Mouse (Mus musculus) embryonic facial prominence, embryonic 15.5 days (tissue): ENCODE measurements around the gene Plac8. TPM values are rescaled to one million over a fixed set of nuclear protein-coding genes. Genes with fewer than 3 reads are reported as not detected.

Experiments used
- ATAC-seq: fragments of 200-750 bp; cut with Nextera tagmentation; 2 replicates; pipeline ENCODE4 v1.8.0; 2017; ENCODE audit warnings: low read depth, moderate TSS enrichment; ENCODE audit not compliant: insufficient number of reproducible peaks, low FRiP score, low TSS enrichment
- H3K27ac ChIP-seq: fragments of 300-500 bp; sonication (generic); replicated peaks from 2 replicates; pipeline ENCODE4 v1.5.1; 2015; ENCODE audit warnings: mild to moderate bottlenecking, inconsistent platforms
- H3K27me3 ChIP-seq: fragments of 300-500 bp; sonication (generic); 2 replicates; pipeline ENCODE4 v1.6.1; 2015; ENCODE audit warnings: inconsistent platforms
- H3K36me3 ChIP-seq: fragments of 300-500 bp; sonication (generic); 2 replicates; pipeline ENCODE4 v1.6.1; 2015; ENCODE audit warnings: mild to moderate bottlenecking, inconsistent platforms
- H3K4me1 ChIP-seq: fragments of 300-500 bp; sonication (generic); 2 replicates; pipeline ENCODE4 v1.6.1; 2015; ENCODE audit warnings: inconsistent platforms
- H3K4me2 ChIP-seq: fragments of 300-500 bp; sonication (generic); replicated peaks from 2 replicates; pipeline ENCODE4 v1.6.1; 2015; ENCODE audit warnings: mild to moderate bottlenecking, inconsistent platforms
- H3K4me3 ChIP-seq: fragments of 300-500 bp; sonication (generic); replicated peaks from 2 replicates; pipeline ENCODE4 v1.5.1; 2015; ENCODE audit warnings: mild to moderate bottlenecking, inconsistent platforms
- H3K9ac ChIP-seq: fragments of 300-500 bp; sonication (generic); 2 replicates; pipeline ENCODE4 v1.6.1; 2015; ENCODE audit warnings: inconsistent platforms
- H3K9me3 ChIP-seq: fragments of 300-500 bp; sonication (generic); replicated peaks from 2 replicates; pipeline ENCODE4 v1.6.1; 2016; ENCODE audit warnings: inconsistent platforms
- WGBS: fragments of 180-500 bp; shearing (Covaris S2); methylation state at CpG from one replicate; pipeline ENCODE4 v1.1.7; 2015; 5-methylcytosine and 5-hydroxymethylcytosine counted together
- polyA plus RNA-seq: library from polyadenylated mRNA; unstranded; fragments of >200 nt; fragmentation: Nextera tagmentation; extraction: Ambion mirVana; gene quantifications from 2 replicates; pipeline ENCODE4 v1.2.1, GENCODE M21; 2015

The Plac8 gene
- polyA plus RNA-seq, 1 experiment from 2014 or later, result 9.8 TPM

DNA sequence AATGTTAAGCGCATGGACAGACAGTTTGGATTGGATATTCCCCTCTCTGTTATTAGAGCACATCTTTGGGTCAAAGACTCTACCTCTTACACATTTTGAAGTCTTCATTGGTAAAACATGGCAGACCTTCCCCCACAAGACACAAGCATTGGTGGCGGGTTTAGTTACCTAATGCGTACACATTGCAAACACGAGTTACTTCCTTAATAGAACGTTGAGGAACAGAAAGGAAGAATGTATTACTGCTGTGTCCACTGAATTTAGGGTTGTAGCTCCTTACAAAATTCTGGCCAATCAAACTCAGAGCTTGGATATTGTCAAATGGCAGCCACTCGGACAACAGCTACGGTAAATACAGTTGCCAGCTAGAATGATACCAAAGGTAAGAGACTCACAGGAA lies 12.7 kb downstream of the Plac8 start:
- Histone ChIP-seq H3K9ac (no peak overlapping the region), H3K27ac (no peak overlapping the region), H3K9me3 (no peaks in the 10 kb centered on the region), H3K4me1 (no peaks in the 10 kb centered on the region), H3K4me3 (no peak overlapping the region), H3K4me2 (no peak overlapping the region), H3K36me3 (no peaks in the 10 kb centered on the region), H3K27me3 (no peaks in the 10 kb centered on the region)
- no peak for ATAC-seq
- 92% methylated on average over 7 of the region's 7 CpGs for WGBS

DNA sequence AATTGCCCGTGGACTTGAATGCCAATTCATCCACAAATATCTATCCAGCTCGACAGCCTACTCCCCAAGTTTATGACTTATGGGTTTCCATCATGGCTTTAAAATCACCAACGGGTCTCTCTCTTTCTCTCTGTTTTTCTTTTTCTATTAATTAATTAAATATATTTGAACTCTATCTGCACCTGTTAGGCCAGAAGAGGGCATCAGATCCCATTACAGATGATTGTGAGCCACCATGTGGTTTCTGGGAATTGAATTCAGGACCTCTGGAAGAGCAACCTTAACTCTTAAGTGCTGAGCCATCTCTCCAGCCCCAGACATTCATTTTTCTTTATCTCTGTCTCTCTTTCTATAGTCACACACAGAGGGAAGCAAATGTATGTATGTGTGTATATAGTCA lies 13.3 kb downstream of the Plac8 start:
- H3K9ac ChIP-seq, result no peak overlapping the region
- H3K4me2 ChIP-seq, result no peak overlapping the region
- no peaks in the 10 kb centered on the region for H3K36me3 ChIP-seq
- H3K4me1 ChIP-seq, result no peaks in the 10 kb centered on the region
- H3K27ac ChIP-seq, result no peak overlapping the region
- no peaks in the 10 kb centered on the region for H3K27me3 ChIP-seq
- WGBS, result 86% methylated on average over 3 of the region's 3 CpGs
- ATAC-seq, result no peak
- no peaks in the 10 kb centered on the region for H3K9me3 ChIP-seq
- no peak overlapping the region for H3K4me3 ChIP-seq

DNA sequence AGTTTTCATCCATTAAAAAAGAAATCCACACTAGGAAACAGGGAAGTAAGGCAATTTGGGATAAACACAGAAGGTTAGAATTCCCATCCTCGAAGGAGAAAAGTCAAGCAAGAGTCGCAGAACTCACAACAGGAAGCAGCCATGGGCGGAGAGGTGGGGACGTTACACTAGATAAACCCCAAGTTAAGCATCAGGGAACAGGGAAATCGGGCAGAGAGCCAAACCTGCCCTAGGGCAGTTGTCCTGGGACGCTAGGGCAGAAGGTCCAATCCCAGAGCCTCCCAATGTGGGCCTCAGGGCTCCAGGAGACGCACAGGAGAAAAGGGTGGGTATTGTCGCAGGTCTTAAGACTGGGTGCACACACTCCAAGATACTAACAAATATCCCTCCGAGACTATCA lies 14.5 kb downstream of the Plac8 start:
- Histone ChIP-seq H3K9ac (no peak overlapping the region), H3K27me3 (no peaks in the 10 kb centered on the region), H3K9me3 (no peaks in the 10 kb centered on the region), H3K27ac (no peak overlapping the region), H3K4me3 (no peak overlapping the region), H3K36me3 (no peaks in the 10 kb centered on the region), H3K4me2 (no peak overlapping the region), H3K4me1 (no peaks in the 10 kb centered on the region)
- WGBS, result 49% methylated on average over 9 of the region's 9 CpGs
- no peak for ATAC-seq

DNA sequence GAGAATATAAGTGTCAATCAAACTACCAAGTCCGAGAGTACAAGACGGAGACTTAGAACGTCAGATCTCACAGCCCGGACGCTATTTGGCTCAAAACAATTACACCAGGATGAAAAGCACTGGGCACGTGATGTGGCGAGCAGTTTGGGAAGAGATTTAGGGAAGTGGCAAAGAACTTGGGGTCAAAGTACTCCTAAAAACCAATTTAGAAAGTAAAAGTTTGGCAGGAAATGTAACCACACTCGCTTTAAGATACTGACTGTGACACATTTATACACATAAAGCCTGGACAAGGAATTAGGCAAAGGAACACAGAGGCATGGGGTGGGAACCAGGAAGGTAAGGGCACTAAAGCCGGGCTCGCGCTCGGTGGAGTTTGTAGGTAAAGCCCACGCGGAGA lies 15.0 kb downstream of the Plac8 start:
- no peak for ATAC-seq
- 84% methylated on average over 14 of the region's 14 CpGs for WGBS
- Histone ChIP-seq H3K4me2 (no peak overlapping the region), H3K4me3 (no peak overlapping the region), H3K9me3 (no peaks in the 10 kb centered on the region), H3K36me3 (no peaks in the 10 kb centered on the region), H3K9ac (no peak overlapping the region), H3K4me1 (no peaks in the 10 kb centered on the region), H3K27ac (no peak overlapping the region), H3K27me3 (no peaks in the 10 kb centered on the region)

DNA sequence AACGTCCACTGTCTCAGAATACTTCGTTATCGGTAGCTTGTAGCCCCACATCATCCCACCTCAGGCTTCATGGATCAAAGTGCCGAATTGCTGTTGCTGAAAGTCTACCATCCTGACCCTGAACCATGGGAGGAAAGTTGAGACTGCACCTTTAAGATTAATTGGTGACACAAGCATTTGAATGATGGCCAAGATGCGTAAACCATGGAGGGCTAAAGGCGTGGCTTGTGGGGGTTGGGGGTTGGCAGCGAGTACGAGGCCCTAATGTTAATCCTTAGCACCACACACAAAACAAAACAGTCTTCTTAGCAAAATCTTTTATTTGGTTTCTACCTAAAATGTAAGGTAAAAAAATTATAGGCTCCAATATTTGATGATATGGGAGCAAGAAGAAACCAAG lies 18.6 kb downstream of the Plac8 start:
- Histone ChIP-seq H3K9ac (no peak overlapping the region), H3K27me3 (no peaks in the 10 kb centered on the region), H3K4me3 (no peak overlapping the region), H3K27ac (no peak overlapping the region), H3K36me3 (peaks cover 15% of the 10 kb centered on the region), H3K9me3 (no peaks in the 10 kb centered on the region), H3K4me2 (no peak overlapping the region), H3K4me1 (no peaks in the 10 kb centered on the region)
- WGBS, result 63% methylated on average over 8 of the region's 8 CpGs
- no peak for ATAC-seq

DNA sequence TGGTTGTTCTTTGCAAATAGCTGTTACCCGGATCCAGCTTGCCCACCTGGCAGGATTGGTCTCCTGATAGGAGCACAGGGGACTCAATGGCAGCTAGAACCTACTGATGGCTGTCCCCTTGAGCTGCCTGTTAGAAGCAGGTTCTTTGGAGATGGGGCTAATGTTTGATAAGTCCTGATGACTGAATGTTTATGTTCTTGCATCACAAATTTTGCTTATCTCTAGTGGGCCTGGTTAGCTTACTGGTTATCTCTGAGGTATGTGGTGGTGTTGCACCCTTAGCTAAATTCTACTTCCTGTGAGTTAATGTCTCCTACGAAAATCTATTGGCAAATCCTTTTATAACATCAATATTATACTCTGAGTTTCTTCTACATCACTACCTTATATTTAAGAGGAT lies 20.1 kb downstream of the Plac8 start:
- peaks cover 29% of the 10 kb centered on the region for H3K36me3 ChIP-seq
- H3K4me3 ChIP-seq, result no peak overlapping the region
- no peak overlapping the region for H3K9ac ChIP-seq
- H3K4me2 ChIP-seq, result no peak overlapping the region
- 61% methylated on average over 2 of the region's 2 CpGs for WGBS
- no peak for ATAC-seq
- no peaks in the 10 kb centered on the region for H3K27me3 ChIP-seq
- H3K27ac ChIP-seq, result no peak overlapping the region
- H3K4me1 ChIP-seq, result no peaks in the 10 kb centered on the region
- H3K9me3 ChIP-seq, result no peaks in the 10 kb centered on the region

DNA sequence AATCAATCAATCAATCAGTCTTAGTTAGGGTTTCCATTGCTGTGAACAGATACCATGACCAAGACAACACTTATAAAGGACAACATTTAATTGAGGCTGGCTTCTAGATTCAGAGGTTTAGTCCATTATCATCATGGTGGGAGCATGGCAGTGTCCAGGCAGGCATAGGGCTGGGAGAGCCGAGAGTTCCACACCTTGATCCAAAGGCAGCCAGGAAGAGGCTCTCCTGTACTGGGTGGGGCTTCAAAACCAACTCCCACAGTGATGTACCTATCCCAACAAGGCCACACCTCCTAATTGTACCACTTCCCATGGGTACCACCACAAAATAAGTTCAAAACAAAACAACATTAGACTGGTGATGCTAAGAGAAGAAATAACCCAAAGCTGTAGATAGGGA lies 21.9 kb downstream of the Plac8 start:
- H3K9ac ChIP-seq, result no peak overlapping the region
- ATAC-seq, result no peak
- WGBS, result 95% methylated on average over 1 of the region's 1 CpGs
- H3K9me3 ChIP-seq, result no peaks in the 10 kb centered on the region
- H3K27me3 ChIP-seq, result no peaks in the 10 kb centered on the region
- no peak overlapping the region for H3K4me3 ChIP-seq
- peaks cover 43% of the 10 kb centered on the region for H3K36me3 ChIP-seq
- no peak overlapping the region for H3K27ac ChIP-seq
- no peak overlapping the region for H3K4me2 ChIP-seq
- H3K4me1 ChIP-seq, result no peaks in the 10 kb centered on the region

DNA sequence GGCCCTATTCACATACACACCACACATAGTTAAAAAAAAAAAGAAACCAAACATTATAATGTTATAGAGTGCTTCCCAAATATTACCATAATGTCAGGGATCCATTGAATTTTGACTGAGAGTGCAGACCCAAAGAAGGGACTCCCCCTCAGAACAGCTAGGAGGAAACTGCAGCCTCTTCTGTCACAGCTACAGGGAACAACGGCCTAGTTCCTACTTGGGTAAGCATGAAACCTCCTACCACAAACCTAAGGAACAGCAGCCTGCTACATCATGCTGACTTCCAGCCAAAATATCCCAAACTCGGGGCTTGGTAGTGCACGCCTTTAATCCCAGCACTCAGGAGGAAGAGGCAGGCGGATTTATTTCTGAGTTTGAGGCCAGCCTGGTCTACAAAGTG lies 22.7 kb downstream of the Plac8 start:
- H3K27me3 ChIP-seq, result no peaks in the 10 kb centered on the region
- no peak overlapping the region for H3K4me3 ChIP-seq
- peaks cover 51% of the 10 kb centered on the region for H3K36me3 ChIP-seq
- no peak overlapping the region for H3K4me2 ChIP-seq
- H3K9ac ChIP-seq, result no peak overlapping the region
- H3K4me1 ChIP-seq, result no peaks in the 10 kb centered on the region
- no peak overlapping the region for H3K27ac ChIP-seq
- no peak for ATAC-seq
- H3K9me3 ChIP-seq, result no peaks in the 10 kb centered on the region
- 92% methylated on average over 4 of the region's 4 CpGs for WGBS

DNA sequence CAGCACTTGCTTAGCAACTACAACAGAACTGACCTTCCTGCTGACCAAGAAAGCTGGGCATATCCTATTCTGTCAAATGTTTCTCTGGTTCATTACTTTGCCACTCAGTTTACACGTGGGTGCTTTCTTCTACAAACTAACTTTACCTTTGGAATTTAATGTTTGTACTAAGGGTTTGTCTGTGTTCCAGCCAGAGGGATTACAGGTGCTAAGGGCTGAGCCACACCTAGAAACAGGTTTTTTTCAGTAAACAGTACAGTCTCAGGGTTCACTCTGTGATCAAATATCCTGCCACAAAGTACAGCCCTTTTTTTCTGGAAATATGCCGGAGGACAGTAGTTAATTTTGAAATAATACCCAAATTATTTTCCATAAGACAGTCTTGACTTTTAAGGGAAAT lies 23.8 kb downstream of the Plac8 start:
- no peak overlapping the region for H3K4me3 ChIP-seq
- ATAC-seq, result no peak
- H3K9me3 ChIP-seq, result no peaks in the 10 kb centered on the region
- 73% methylated on average over 2 of the region's 2 CpGs for WGBS
- no peaks in the 10 kb centered on the region for H3K4me1 ChIP-seq
- H3K27me3 ChIP-seq, result no peaks in the 10 kb centered on the region
- H3K36me3 ChIP-seq, result peaks cover 60% of the 10 kb centered on the region
- no peak overlapping the region for H3K27ac ChIP-seq
- H3K4me2 ChIP-seq, result no peak overlapping the region
- H3K9ac ChIP-seq, result no peak overlapping the region

DNA sequence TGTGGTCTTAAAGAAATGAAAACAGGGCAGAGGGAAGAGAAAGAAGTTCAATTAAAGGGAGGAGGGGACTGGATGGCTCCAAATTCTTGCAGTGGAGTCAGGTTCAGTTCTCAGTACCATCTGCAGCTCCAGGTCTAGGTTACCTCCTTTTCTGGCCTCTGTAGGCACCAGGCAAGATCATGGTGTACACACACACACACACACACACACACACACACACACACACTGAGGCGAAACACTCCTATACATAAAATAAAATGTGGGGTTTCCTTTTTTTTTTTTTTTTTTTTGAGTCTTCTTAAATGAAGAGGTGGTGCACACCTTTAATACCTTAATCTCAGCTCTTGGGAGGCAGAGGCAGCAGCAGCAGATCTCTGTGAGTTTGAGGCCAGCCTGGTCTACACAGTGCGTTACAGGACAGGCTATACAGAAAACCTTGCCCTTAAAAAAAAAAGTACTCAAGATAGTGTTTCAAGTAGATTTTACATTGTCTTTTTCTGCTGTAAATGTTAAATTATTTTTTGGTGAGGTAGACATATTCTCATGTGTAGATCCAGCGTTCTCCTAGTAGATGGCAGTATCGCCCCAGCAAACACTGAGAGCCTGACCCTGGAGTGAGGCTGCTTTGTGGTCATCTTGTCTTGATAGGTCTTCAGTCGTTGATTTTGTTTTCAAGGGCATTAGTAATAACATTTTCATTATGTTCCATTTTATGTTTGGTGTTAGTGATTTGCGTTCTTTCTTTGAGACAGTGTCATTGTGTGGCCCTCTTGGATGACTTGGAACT lies 25.6 kb downstream of the Plac8 start:
- H3K4me1 ChIP-seq, result no peaks in the 10 kb centered on the region
- no peak overlapping the region for H3K27ac ChIP-seq
- H3K9ac ChIP-seq, result no peak overlapping the region
- 83% methylated on average over 6 of the region's 6 CpGs for WGBS
- H3K9me3 ChIP-seq, result no peaks in the 10 kb centered on the region
- H3K27me3 ChIP-seq, result no peaks in the 10 kb centered on the region
- peaks cover 75% of the 10 kb centered on the region for H3K36me3 ChIP-seq
- H3K4me2 ChIP-seq, result no peak overlapping the region
- H3K4me3 ChIP-seq, result no peak overlapping the region
- no peak for ATAC-seq

DNA sequence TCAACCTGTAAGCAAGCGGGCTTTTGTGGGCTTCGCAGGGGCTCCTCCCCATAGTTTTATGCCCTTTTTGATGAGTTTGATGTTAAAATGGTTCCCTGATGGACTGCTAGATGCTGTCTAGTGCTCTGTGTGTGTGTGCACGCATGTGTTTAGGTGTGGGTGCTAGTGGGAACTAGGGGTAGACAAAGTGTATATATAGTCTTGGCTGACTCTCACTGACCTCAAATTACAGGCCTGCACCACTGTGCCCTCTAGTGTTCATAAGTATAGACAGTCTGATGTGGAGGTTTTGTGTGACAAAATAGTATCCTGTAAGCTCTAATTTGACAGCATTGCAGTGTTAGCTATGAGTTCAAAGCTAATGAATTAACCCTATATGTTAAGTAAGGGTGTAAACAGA lies 35.4 kb downstream of the Plac8 start:
- no peaks in the 10 kb centered on the region for H3K9me3 ChIP-seq
- no peak overlapping the region for H3K9ac ChIP-seq
- no peaks in the 10 kb centered on the region for H3K4me1 ChIP-seq
- 80% methylated on average over 3 of the region's 3 CpGs for WGBS
- peaks cover 65% of the 10 kb centered on the region for H3K36me3 ChIP-seq
- no peaks in the 10 kb centered on the region for H3K27me3 ChIP-seq
- no peak for ATAC-seq
- H3K27ac ChIP-seq, result no peak overlapping the region
- H3K4me3 ChIP-seq, result no peak overlapping the region
- no peak overlapping the region for H3K4me2 ChIP-seq

DNA sequence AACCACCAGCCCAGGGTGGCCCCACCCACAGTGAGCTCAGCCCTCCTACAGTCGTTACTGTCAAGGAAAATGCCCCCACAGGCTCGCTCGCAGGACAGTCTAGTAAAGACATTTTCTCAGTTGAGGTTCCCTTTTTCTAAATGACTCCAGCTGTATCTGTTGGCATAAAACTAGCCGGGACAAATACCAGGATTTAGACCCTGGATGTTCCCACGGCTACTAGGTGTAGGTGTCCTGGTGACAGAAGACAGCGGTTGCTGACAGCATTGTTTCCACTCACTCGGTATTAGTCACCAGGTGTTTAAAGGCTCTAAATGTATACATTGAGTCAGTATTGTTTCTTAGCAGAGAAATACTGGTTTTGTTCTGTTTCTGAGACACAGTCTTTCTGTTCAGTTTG lies 36.2 kb downstream of the Plac8 start:
- H3K9me3 ChIP-seq, result no peaks in the 10 kb centered on the region
- 78% methylated on average over 7 of the region's 7 CpGs for WGBS
- H3K27ac ChIP-seq, result no peak overlapping the region
- no peak overlapping the region for H3K4me2 ChIP-seq
- H3K9ac ChIP-seq, result no peak overlapping the region
- H3K27me3 ChIP-seq, result no peaks in the 10 kb centered on the region
- H3K4me1 ChIP-seq, result no peaks in the 10 kb centered on the region
- ATAC-seq, result no peak
- H3K36me3 ChIP-seq, result peaks cover 66% of the 10 kb centered on the region
- no peak overlapping the region for H3K4me3 ChIP-seq
